12 mouse cellular contexts compared by ENCODE assay signal in genomic region chr7:68382187-68382586, GRCm38 (mm10).
DNase-seq lines count a peak whose midpoint lies in the region; ATAC-seq lines count a peak whose summit lies in the region.
"Had no signal": no experiment of that assay in that cellular context is flagged by ENCODE, and none has a peak within 500 bp of the region (broad histone marks: within the 10 kb centered on the region; RNA-seq: fewer than 3 reads in every experiment).

No protein-coding gene starts in this region.

- no peak overlapping the region for H3K27ac ChIP-seq in embryonic facial prominence, embryonic 14.5 days (replicated peaks; ENCODE audit: low read depth, low read length)
- H3K27ac ChIP-seq in embryonic facial prominence, embryonic 10.5 days (replicated peaks): no peak overlapping the region
- H3K27ac ChIP-seq in kidney, embryonic 15.5 days: no peak overlapping the region
- H3K27ac ChIP-seq: liver, embryonic 12.5 days had no signal

- H3K4me3 ChIP-seq in embryonic facial prominence, embryonic 14.5 days (ENCODE audit: low read depth, low read length): no peak overlapping the region
- H3K4me3 ChIP-seq in embryonic facial prominence, embryonic 10.5 days: no peak overlapping the region
- no peak overlapping the region for H3K4me3 ChIP-seq in kidney, embryonic 15.5 days (replicated peaks)
- H3K4me3 ChIP-seq: liver, embryonic 12.5 days had no signal

- no peaks in the 10 kb centered on the region for H3K36me3 ChIP-seq in embryonic facial prominence, embryonic 14.5 days (ENCODE audit: control insufficient read depth, insufficient read depth, low read length)
- H3K36me3 ChIP-seq in embryonic facial prominence, embryonic 10.5 days (replicated peaks): no peaks in the 10 kb centered on the region
- no peaks in the 10 kb centered on the region for H3K36me3 ChIP-seq in kidney, embryonic 15.5 days
- H3K36me3 ChIP-seq: liver, embryonic 12.5 days had no signal

- no peaks in the 10 kb centered on the region for H3K4me1 ChIP-seq in embryonic facial prominence, embryonic 14.5 days (ENCODE audit: control insufficient read depth, insufficient read depth, low read length)
- peaks cover 3% of the 10 kb centered on the region; the same call in 1 of the 2 replicates for H3K4me1 ChIP-seq in embryonic facial prominence, embryonic 10.5 days
- H3K4me1 ChIP-seq in kidney, embryonic 15.5 days: peaks cover 6% of the 10 kb centered on the region
- H3K4me1 ChIP-seq: liver, embryonic 12.5 days had no signal

- DNase-seq in embryonic facial prominence, embryonic 14.5 days (ENCODE audit: low spot score): peak; percentile 38
- no peak for DNase-seq in embryonic facial prominence, embryonic 10.5 days (ENCODE audit: low spot score)
- DNase-seq in kidney, adult 11 months: no peak
- peak; percentile 14 for DNase-seq in embryo, embryonic 9.5 days (ENCODE audit: extremely low spot score)
- peak; percentile 13 for DNase-seq in lung, postnatal 36 days
- DNase-seq in adrenal gland, postnatal 14 days: no peak
- DNase-seq: gastrocnemius, postnatal 25 days; kidney, adult 18-20 months had no signal

- no peak overlapping the region for H3K4me2 ChIP-seq in embryonic facial prominence, embryonic 14.5 days (ENCODE audit: low read depth, low read length)
- H3K4me2 ChIP-seq in kidney, embryonic 15.5 days: no peak overlapping the region
- H3K4me2 ChIP-seq: liver, embryonic 12.5 days had no signal

- peak; percentile 53; the same call in 1 of the 2 replicates for ATAC-seq in embryonic facial prominence, embryonic 14.5 days (ENCODE audit: low read depth)
- ATAC-seq in kidney, embryonic 15.5 days (replicated peaks; ENCODE audit: low FRiP score): 0 out of 2 replicates have a peak, but pooled peaks have one; percentile 36
- ATAC-seq in inflammation-experienced regulatory T-cells, adult 6 months: no peak
- ATAC-seq: activated CD4-positive, CD25-positive, alpha-beta regulatory T cell, adult 4 months; liver, embryonic 12.5 days had no signal

- H3K9me3 ChIP-seq in embryonic facial prominence, embryonic 14.5 days (ENCODE audit: control insufficient read depth, low read length): no peaks in the 10 kb centered on the region
- no peaks in the 10 kb centered on the region for H3K9me3 ChIP-seq in embryonic facial prominence, embryonic 10.5 days
- no peaks in the 10 kb centered on the region for H3K9me3 ChIP-seq in kidney, embryonic 15.5 days (replicated peaks)
- H3K9me3 ChIP-seq: liver, embryonic 12.5 days had no signal

- H3K27me3 ChIP-seq in embryonic facial prominence, embryonic 14.5 days (replicated peaks; ENCODE audit: control insufficient read depth, insufficient read depth, low read length): no peaks in the 10 kb centered on the region
- 0 out of 2 replicates have a peak, but pooled peaks cover 8% of the 10 kb centered on the region for H3K27me3 ChIP-seq in embryonic facial prominence, embryonic 10.5 days (replicated peaks; ENCODE audit: low read depth, poor library complexity, severe bottlenecking)
- no peaks in the 10 kb centered on the region for H3K27me3 ChIP-seq in kidney, embryonic 15.5 days

- H3K9ac ChIP-seq in embryonic facial prominence, embryonic 14.5 days (ENCODE audit: low read depth, low read length): no peak overlapping the region
- H3K9ac ChIP-seq in kidney, embryonic 15.5 days: no peak overlapping the region
- H3K9ac ChIP-seq: liver, embryonic 12.5 days had no signal

- WGBS in embryonic facial prominence, embryonic 14.5 days: 32% methylated on average over 9 of the region's 9 CpGs
- WGBS in embryonic facial prominence, embryonic 10.5 days: 47% methylated on average over 9 of the region's 9 CpGs
- WGBS in kidney, embryonic 15.5 days: 18% methylated on average over 9 of the region's 9 CpGs

Comparison
In these comparisons a context has a peak if more than half of its experiments do, and no peak if none do; other contexts are left out.
1. DNase-seq: peak in embryonic facial prominence, embryonic 14.5 days (single experiment), embryo, embryonic 9.5 days (single experiment) and lung, postnatal 36 days (single experiment); none in embryonic facial prominence, embryonic 10.5 days (single experiment), kidney, adult 11 months (single experiment) and adrenal gland, postnatal 14 days (single experiment).